Mouse (Mus musculus) natural killer cell, adult 2 months (primary cell): ENCODE measurements around the gene Celsr2.

ENCODE experiments used
- DNase-seq, 2 experiments: peaks; one replicate each; pipeline ENCODE4 v3.0.0; 2022; ENCODE audit warnings: low spot score in 2 of 2

The Celsr2 gene

DNA sequence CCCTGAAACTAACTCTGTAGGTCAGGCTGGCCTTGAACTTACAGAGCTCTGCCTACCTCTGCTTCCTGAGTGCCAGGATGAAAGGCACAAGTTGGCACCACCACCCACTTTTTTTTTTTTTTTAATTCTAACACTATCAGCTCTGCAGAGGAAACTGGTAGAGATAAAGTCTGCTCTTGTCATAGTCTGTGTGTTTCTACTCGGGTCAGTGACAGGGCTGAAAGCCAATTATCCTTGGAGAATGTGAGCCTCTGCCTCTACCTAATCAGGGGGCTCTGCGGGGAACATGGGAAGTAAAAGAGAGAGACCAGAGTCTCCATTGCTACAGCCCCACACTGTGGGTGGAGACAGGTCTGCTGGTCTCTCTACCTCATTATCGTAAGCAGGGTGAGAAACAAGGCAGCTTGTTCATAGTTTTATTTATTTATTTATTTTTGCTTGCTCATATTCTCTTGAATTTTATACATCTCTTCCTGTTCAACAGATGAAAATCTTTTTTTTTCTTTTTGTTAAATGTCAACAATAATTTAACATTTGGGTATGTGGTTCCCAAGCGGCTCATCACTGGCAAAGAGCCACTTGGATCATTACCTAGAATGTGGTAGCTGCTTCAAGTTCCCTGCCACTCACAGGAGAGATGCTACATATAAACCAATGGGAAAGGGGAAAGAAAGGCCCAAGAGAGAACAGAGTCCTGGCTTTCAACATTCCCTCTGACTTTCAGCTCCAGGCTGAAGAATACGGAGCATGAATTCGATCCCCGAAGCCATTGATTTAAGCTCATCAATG, 36.3 kb downstream of the Celsr2 start:
- no peak for DNase-seq

GRCm38 (mm10) chr3:108372691-108373090, 42.7 kb downstream of the Celsr2 start:
- DNase-seq: no peak

DNA sequence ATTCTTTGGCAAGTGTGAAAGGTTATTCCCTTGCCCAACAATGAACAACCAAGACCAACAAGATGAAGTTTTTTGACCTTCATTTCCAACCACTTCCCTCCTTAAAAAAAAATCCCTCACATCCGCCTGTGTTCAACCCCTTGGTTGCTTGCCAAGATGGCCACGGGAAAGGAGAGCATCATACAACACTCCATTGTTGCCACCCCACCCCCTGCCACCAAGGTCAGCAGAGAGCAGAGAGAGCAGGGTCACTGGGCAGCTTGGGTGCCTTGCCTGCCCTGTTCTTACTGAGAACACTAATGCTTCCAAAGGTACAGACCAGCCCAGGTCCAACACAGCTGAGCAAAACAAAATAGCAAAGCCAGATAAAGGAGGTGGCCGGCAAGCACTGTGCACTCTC, 43.1 kb downstream of the Celsr2 start:
- DNase-seq: no peak

GRCm38 (mm10) chr3:108368721-108369120, 46.6 kb downstream of the Celsr2 start:
- no peak for DNase-seq

DNA sequence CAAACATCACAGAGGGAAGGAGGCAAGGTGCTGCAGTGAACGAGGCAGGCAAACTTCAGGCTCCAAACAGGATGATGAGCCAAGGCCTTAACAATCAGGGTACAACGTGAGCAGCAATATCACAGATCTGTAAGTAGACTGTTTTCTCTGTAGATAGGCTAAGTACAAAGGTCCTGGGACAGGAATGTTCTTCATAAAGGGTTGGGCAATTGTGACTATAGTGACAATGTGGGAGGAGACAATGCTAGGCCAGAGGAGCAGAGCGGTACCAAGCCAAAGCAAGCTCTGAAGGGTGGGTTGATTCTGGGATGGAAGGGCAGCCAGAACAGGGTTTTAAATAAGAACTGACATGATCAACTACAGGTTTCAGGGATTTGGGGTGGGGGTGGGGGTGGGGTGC, 47.5 kb downstream of the Celsr2 start:
- no peak for DNase-seq

- DNase-seq: no peak
Measured at GRCm38 (mm10) chr3:108367173-108367572, 48.2 kb downstream of the Celsr2 start.

DNA sequence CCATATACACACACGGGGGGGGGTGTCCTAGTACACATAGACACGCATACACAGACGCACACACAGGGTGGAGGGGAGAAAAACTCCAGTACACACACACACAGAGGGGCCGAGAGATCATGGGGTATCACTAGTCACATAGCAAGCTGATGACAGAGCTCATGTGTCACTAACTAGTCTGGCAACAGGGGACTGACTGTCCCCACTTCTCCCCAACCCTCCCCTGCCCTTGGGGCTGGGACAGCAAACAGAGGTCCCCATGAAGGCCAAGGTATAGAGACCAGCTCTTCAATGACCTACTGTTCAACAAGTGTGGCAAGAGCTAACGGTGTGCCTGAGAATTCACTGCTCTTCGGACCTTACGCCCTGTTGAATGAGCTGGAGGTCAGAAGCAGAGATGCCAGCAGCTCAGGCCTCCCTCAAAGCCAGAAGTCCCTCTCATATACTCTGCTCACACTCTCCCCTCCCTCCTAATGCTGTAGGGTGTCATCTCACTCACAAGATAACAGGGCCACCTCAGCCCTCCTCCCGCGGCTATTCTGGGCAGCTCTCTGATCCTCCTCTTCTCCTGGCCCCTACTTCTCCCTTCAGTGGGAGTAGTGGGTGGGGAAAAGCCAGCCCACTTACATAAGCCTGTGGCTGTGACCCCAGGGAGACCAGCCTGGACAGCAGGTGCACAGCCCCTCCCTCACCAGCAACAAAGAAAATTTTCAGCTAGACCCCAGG, 50.9 kb downstream of the Celsr2 start, which contains the start of gene Mybphl:
Gene Mybphl, plus strand, starts transcription at position 642 of the 726 bp plus-strand sequence.
- DNase-seq: no peak

DNA sequence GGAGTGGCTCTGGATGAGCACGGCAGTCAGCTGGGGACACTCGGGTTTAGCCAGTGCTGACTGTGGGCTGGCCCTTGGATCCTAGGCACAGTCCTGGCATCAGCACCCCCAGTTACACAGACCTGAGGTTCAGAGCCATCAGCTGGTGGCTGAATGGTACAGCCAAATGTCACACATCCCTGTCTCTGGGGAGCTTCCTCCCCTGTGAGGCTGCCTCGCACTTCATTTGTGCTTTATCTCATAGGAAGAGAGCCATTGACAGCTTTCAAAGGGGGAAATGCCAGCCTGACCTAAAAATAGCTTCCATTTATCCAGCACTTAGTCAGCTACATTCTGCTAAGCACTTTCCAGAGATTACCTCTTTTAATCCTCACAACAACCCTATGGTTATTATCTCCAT, 51.7 kb downstream of the Celsr2 start:
- no peak for DNase-seq

GRCm38 (mm10) chr3:108360894-108361293, 54.5 kb downstream of the Celsr2 start:
- DNase-seq: no peak

GRCm38 (mm10) chr3:108358445-108358844, 56.9 kb downstream of the Celsr2 start:
- DNase-seq: no peak

GRCm38 (mm10) chr3:108357051-108357450, 58.3 kb downstream of the Celsr2 start:
- DNase-seq: no peak

- no peak for DNase-seq
Measured at GRCm38 (mm10) chr3:108355245-108355644, 60.1 kb downstream of the Celsr2 start.

DNA sequence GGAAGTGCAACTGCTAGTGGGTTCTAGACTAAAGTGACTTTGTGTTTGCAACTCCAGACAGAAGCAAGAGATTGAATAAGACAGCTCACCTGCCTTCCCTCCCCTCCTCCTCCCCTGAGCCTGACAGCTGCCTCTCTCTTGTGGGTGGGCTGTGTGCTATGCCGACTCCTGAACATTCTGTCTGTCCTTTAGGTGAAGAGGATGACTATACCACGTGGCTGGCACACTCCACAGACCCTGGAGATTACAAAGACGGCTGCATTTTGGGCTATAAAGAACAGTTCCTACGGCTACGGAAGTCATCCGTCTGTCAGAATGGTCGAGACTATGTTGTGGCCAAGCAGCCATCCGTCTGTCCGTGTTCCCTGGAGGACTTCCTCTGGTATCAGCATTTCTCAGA, 67.0 kb downstream of the Celsr2 start:
- DNase-seq: no peak

GRCm38 (mm10) chr3:108345855-108346254, 69.5 kb downstream of the Celsr2 start:
- DNase-seq: no peak

DNA sequence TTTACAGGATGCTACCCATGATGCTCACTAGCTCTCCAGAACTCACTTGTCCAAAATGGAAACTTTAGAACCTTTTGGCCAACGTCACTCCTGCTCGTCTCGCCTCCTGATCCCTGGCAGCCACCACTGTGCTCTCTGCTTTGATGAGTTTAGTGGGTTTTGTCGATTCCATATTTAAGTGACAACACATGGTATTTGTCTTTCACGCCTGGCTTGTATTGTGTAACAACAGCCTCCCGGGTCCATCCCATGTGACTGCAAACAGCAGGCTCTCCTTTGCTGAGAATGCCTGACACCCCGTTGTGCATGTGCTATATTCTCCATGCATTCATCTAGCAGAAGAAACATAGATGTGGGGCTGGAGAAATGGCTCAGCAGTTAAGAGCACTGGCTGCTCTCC, 73.2 kb downstream of the Celsr2 start:
- no peak for DNase-seq

DNA sequence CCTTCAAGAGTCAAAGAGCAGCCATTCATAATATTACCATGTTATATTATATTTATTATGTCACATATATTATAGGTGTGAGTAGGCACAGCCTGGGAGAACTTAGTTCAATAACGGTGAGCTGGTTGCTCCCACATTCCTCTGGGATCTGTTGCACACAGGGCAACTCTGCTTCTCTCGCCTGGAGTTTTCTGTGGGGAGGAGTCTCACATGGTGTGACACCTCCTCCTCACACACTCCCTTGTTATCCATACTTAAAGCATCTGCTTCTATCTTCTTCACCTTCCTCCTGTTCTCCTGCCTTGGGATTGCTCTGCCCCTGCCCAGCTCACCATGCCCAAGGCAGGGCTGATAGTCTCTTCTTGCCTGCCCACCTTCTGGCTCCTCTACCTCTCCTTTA, 74.3 kb downstream of the Celsr2 start:
- DNase-seq: no peak
